Mouse (Mus musculus) heart, embryonic 13.5 days (tissue): Measurements from ENCODE around the gene Cacng8. TPM values are rescaled to one million over a fixed set of nuclear protein-coding genes. Genes with fewer than 3 reads are reported as not detected.
A peak's percentile ranks its signal among the peaks of the same experiment; 100 is the strongest.

ENCODE experiments used
- ATAC-seq: fragments of 200-750 bp; cut with Nextera tagmentation; 2 replicates; pipeline ENCODE4 v1.8.0; 2017; ENCODE audit warnings: moderate TSS enrichment; ENCODE audit not compliant: insufficient number of reproducible peaks, low FRiP score, low TSS enrichment; ENCODE audit errors: extremely low read depth
- H3K27ac ChIP-seq: fragments of 300-500 bp; sonication (generic); replicated peaks from 2 replicates; pipeline ENCODE4 v1.5.1; 2015; ENCODE audit warnings: moderate library complexity, mild to moderate bottlenecking, inconsistent platforms
- H3K27me3 ChIP-seq: fragments of 300-500 bp; sonication (generic); replicated peaks from 2 replicates; pipeline ENCODE4 v1.6.1; 2015; ENCODE audit warnings: mild to moderate bottlenecking, inconsistent platforms
- H3K36me3 ChIP-seq: fragments of 300-500 bp; sonication (generic); 2 replicates; pipeline ENCODE4 v1.6.1; 2015; ENCODE audit warnings: mild to moderate bottlenecking, inconsistent platforms
- H3K4me1 ChIP-seq: fragments of 300-500 bp; sonication (generic); 2 replicates; pipeline ENCODE4 v1.6.1; 2015; ENCODE audit warnings: inconsistent platforms
- H3K4me2 ChIP-seq: fragments of 300-500 bp; sonication (generic); 2 replicates; pipeline ENCODE4 v1.6.1; 2015; ENCODE audit warnings: inconsistent platforms, mild to moderate bottlenecking, moderate library complexity
- H3K4me3 ChIP-seq: fragments of 300-500 bp; sonication (generic); 2 replicates; pipeline ENCODE4 v1.5.1; 2015; ENCODE audit warnings: moderate library complexity, mild to moderate bottlenecking, inconsistent platforms
- H3K9ac ChIP-seq: fragments of 300-500 bp; sonication (generic); 2 replicates; pipeline ENCODE4 v1.6.1; 2015; ENCODE audit warnings: inconsistent platforms, mild to moderate bottlenecking, moderate library complexity
- H3K9me3 ChIP-seq: fragments of 300-500 bp; sonication (generic); 2 replicates; pipeline ENCODE4 v1.6.1; 2016; ENCODE audit warnings: inconsistent platforms
- WGBS: fragments of 180-500 bp; shearing (Covaris S2); methylation state at CpG from one replicate; pipeline ENCODE4 v1.1.7; 2015; ENCODE audit warnings: mixed read lengths; 5-methylcytosine and 5-hydroxymethylcytosine counted together
- polyA plus RNA-seq: library from polyadenylated mRNA; unstranded; fragments of >200 nt; fragmentation: Nextera tagmentation; extraction: Ambion mirVana; gene quantifications from 2 replicates; pipeline ENCODE4 v1.2.1, GENCODE M21; 2015

Cacng8 gene
- polyA plus RNA-seq, result 0.71 and 0.86 TPM in 2 replicates

- no peaks in the 10 kb centered on the region; the same call in 1 of the 2 replicates for H3K36me3 ChIP-seq
- WGBS, result 0% methylated on average over 7 of the region's 7 CpGs
- no peaks in the 10 kb centered on the region for H3K9me3 ChIP-seq
- H3K27me3 ChIP-seq, result peaks cover 9% of the 10 kb centered on the region; the same call in 1 of the 2 replicates
- no peak within 1 kb of the TSS for H3K27ac ChIP-seq
- peak within 1 kb of the TSS; percentile 50; the same call in 1 of the 2 replicates for H3K9ac ChIP-seq
- peak within 1 kb of the TSS; percentile 62 for H3K4me2 ChIP-seq
- no peak for ATAC-seq
- H3K4me3 ChIP-seq, result peak within 1 kb of the TSS; percentile 42
- H3K4me1 ChIP-seq, result peaks cover 21% of the 10 kb centered on the region
These were observed at the start of gene Cacng8 for GRCm38 (mm10) chr7:3390413-3391080. Gene Cacng8 (plus strand): TSS chr7:3390683.

- no peaks in the 10 kb centered on the region for H3K9me3 ChIP-seq
- no peak overlapping the region for H3K4me2 ChIP-seq
- 76% methylated on average over 3 of the region's 3 CpGs for WGBS
- no peaks in the 10 kb centered on the region for H3K4me1 ChIP-seq
- no peak overlapping the region for H3K4me3 ChIP-seq
- H3K9ac ChIP-seq, result no peak overlapping the region
- H3K27ac ChIP-seq, result no peak overlapping the region
- H3K27me3 ChIP-seq, result no peaks in the 10 kb centered on the region
- ATAC-seq, result no peak
- H3K36me3 ChIP-seq, result peaks cover 2% of the 10 kb centered on the region; the same call in 1 of the 2 replicates
These were observed 46.6 kb upstream of the Cacng8 start for GRCm38 (mm10) chr7:3343861-3344260.

GRCm38 (mm10) chr7:3345301-3345700 is 45.2 kb upstream of the Cacng8 start:
- WGBS, result 78% methylated on average over 3 of the region's 3 CpGs
- no peak for ATAC-seq

GRCm38 (mm10) chr7:3347366-3348287 is 42.9 kb upstream of the Cacng8 start:
- Histone ChIP-seq H3K27ac (no peak overlapping the region), H3K27me3 (no peaks in the 10 kb centered on the region), H3K9me3 (no peaks in the 10 kb centered on the region), H3K36me3 (0 out of 2 replicates have a peak, but pooled peaks cover 8% of the 10 kb centered on the region), H3K4me3 (no peak overlapping the region), H3K4me2 (no peak overlapping the region), H3K9ac (no peak overlapping the region), H3K4me1 (no peaks in the 10 kb centered on the region)
- no peak for ATAC-seq
- 49% methylated on average over 20 of the region's 20 CpGs for WGBS

More at GRCm38 (mm10) chr7:3345301-3345700, 45.2 kb upstream of the Cacng8 start:
- H3K9ac ChIP-seq, result no peak overlapping the region
- no peaks in the 10 kb centered on the region for H3K9me3 ChIP-seq
- no peaks in the 10 kb centered on the region for H3K27me3 ChIP-seq
- H3K4me2 ChIP-seq, result no peak overlapping the region
- peaks cover 2% of the 10 kb centered on the region; the same call in 1 of the 2 replicates for H3K36me3 ChIP-seq
- H3K27ac ChIP-seq, result no peak overlapping the region
- H3K4me1 ChIP-seq, result no peaks in the 10 kb centered on the region
- no peak overlapping the region for H3K4me3 ChIP-seq

- Histone ChIP-seq H3K36me3 (0 out of 2 replicates have a peak, but pooled peaks cover 8% of the 10 kb centered on the region), H3K4me2 (no peak overlapping the region), H3K9me3 (no peaks in the 10 kb centered on the region), H3K4me1 (no peaks in the 10 kb centered on the region), H3K27me3 (no peaks in the 10 kb centered on the region), H3K4me3 (no peak overlapping the region), H3K27ac (no peak overlapping the region), H3K9ac (no peak overlapping the region)
- no peak for ATAC-seq
- 67% methylated on average over 5 of the region's 5 CpGs for WGBS
These were observed 42.2 kb upstream of the Cacng8 start for GRCm38 (mm10) chr7:3348326-3348725.

GRCm38 (mm10) chr7:3349775-3350174 is 40.7 kb upstream of the Cacng8 start:
- 81% methylated on average over 9 of the region's 9 CpGs for WGBS
- 0 out of 2 replicates have a peak, but pooled peaks cover 8% of the 10 kb centered on the region for H3K36me3 ChIP-seq
- H3K4me2 ChIP-seq, result no peak overlapping the region
- H3K9me3 ChIP-seq, result no peaks in the 10 kb centered on the region
- H3K27ac ChIP-seq, result no peak overlapping the region
- H3K4me1 ChIP-seq, result no peaks in the 10 kb centered on the region
- H3K27me3 ChIP-seq, result no peaks in the 10 kb centered on the region
- ATAC-seq, result no peak
- H3K4me3 ChIP-seq, result no peak overlapping the region
- no peak overlapping the region for H3K9ac ChIP-seq

GRCm38 (mm10) chr7:3351536-3351935 is 38.9 kb upstream of the Cacng8 start:
- H3K27me3 ChIP-seq, result no peaks in the 10 kb centered on the region
- H3K9me3 ChIP-seq, result no peaks in the 10 kb centered on the region
- no peaks in the 10 kb centered on the region for H3K4me1 ChIP-seq
- H3K27ac ChIP-seq, result no peak overlapping the region
- H3K36me3 ChIP-seq, result 0 out of 2 replicates have a peak, but pooled peaks cover 5% of the 10 kb centered on the region
- H3K9ac ChIP-seq, result no peak overlapping the region
- no peak overlapping the region for H3K4me2 ChIP-seq
- 81% methylated on average over 1 of the region's 1 CpGs for whole genome bisulfite sequencing
- ATAC-seq, result no peak
- H3K4me3 ChIP-seq, result no peak overlapping the region

GRCm38 (mm10) chr7:3354850-3355249 is 35.6 kb upstream of the Cacng8 start:
- WGBS, result 83% methylated on average over 6 of the region's 6 CpGs
- H3K9me3 ChIP-seq, result no peaks in the 10 kb centered on the region
- no peak overlapping the region for H3K27ac ChIP-seq
- H3K27me3 ChIP-seq, result no peaks in the 10 kb centered on the region
- ATAC-seq, result no peak
- H3K4me2 ChIP-seq, result no peak overlapping the region
- no peak overlapping the region for H3K4me3 ChIP-seq
- H3K4me1 ChIP-seq, result no peaks in the 10 kb centered on the region
- 0 out of 2 replicates have a peak, but pooled peaks cover 5% of the 10 kb centered on the region for H3K36me3 ChIP-seq
- H3K9ac ChIP-seq, result no peak overlapping the region

- Histone ChIP-seq H3K9me3 (no peaks in the 10 kb centered on the region), H3K4me1 (no peaks in the 10 kb centered on the region), H3K27me3 (peaks cover 16% of the 10 kb centered on the region), H3K4me2 (no peak overlapping the region), H3K9ac (no peak overlapping the region), H3K27ac (no peak overlapping the region), H3K4me3 (no peak overlapping the region), H3K36me3 (no peaks in the 10 kb centered on the region)
- ATAC-seq, result no peak
- 83% methylated on average over 1 of the region's 1 CpGs for whole genome bisulfite sequencing
These were observed 29.8 kb upstream of the Cacng8 start for GRCm38 (mm10) chr7:3360678-3361077.

GRCm38 (mm10) chr7:3365547-3366279 is 24.8 kb upstream of the Cacng8 start:
- Histone ChIP-seq H3K27ac (no peak overlapping the region), H3K4me2 (no peak overlapping the region), H3K36me3 (no peaks in the 10 kb centered on the region), H3K27me3 (peaks cover 41% of the 10 kb centered on the region), H3K4me1 (peaks cover 15% of the 10 kb centered on the region), H3K9me3 (no peaks in the 10 kb centered on the region), H3K9ac (no peak overlapping the region), H3K4me3 (no peak overlapping the region)
- ATAC-seq, result no peak
- WGBS, result 28% methylated on average over 11 of the region's 11 CpGs
